Mouse (Mus musculus): ENCODE data around the gene Cdc6.

Cdc6 gene

DNA sequence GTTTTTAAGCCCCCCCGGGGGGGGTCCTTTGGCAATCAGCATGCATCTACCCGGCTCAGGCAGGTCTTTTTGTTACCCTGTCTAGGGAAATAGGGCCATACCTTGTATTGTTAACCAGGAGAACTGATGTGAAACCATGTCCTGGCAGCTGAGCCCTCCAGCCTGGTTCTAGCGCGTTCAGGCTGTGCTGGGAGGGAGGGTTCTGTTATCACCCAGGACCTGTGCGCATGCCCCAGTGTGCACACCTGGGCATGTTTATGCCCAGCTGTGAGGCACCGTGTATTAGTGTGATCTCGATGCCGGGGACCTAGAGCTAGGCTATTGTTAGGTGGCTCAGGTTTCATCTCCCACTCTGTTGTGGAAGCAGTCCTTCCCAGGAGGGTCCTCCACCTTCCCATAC lies 54.2 kb downstream of the Cdc6 start:
- DNase-seq (ENCODE audit: low spot score) = no peak

GRCm38 (mm10) chr11:98962421-98963095 lies 55.0 kb downstream of the Cdc6 start:
- no peak for DNase-seq (ENCODE audit: low spot score)

DNA sequence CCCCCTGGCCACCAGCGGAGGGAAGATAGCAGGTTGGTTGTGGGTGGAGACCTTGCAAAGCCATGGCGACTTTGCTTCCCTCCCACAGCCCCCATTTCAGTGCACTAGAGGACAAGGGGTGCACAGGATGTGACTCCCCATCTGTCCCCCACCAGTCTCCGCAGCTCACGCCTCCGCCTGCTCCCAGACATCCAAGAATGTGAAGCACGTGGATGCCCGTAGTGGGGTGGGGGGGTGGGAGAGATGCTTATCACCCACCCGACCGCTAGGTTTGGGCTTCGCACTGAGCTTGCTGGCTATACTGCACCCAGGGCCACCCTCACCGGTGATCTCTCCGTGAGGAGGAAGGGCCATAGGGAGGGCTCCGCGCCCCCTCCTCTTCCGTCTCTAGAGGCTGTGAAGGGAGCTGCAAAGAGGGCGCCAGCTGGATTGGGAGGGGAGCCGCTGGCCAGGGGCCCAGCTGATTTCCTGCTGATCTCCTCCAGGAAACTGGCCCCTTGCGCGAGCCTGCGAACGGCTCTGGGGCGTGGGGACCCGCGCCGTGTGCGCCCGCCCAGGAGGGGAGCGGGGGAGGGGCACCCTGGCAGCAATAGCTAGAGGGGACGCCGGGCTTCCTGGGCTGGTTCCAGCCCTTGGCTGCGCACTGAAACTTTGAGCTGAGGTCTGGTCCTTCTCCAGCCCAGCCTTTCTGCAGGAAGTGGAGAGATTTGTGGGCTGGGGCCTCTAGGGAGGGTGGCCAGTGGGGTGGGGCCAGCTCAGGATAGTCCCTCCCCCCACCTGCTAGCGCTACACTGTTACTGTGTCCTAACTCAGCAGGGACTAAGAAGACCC lies 55.8 kb downstream of the Cdc6 start:
- no peak for DNase-seq (ENCODE audit: low spot score)

GRCm38 (mm10) chr11:98964201-98964615 lies 56.6 kb downstream of the Cdc6 start:
- no peak for DNase-seq (ENCODE audit: low spot score)

- no peak for DNase-seq (ENCODE audit: low spot score)
These were observed 57.2 kb downstream of the Cdc6 start for GRCm38 (mm10) chr11:98964616-98965415.

DNA sequence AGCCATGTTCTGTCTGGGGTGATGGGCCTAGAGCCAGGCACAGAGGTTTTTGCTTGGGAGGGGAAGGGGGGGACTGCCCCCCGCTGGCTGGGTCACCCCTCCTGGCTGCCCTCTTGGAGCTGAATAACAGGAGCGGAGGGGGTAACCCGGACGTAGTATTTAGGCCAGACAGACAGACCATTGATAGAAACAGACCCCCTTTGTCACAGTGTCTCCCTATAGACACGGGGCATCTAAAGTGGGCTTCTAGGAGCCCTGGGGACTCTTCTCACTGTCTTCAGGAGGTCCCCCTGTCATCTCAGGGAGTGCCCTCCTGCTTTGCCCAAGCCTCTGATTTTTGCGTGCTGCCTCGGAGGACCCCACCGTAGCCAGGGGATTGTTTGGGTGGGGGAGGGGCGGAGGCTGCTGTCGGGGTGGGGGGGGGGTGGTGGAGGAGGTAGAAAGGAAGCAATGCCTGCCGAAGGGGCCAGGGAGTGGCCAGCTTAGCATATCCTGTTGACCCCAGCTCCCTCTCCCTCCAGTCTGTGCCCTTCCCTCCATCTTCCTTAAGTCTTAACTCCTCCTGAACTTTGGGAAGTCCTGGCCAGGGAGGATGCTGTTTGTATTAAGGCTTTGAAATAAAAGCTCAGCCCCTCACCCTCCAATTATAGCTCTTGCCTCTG lies 57.9 kb downstream of the Cdc6 start:
- DNase-seq (ENCODE audit: low spot score) = no peak

DNA sequence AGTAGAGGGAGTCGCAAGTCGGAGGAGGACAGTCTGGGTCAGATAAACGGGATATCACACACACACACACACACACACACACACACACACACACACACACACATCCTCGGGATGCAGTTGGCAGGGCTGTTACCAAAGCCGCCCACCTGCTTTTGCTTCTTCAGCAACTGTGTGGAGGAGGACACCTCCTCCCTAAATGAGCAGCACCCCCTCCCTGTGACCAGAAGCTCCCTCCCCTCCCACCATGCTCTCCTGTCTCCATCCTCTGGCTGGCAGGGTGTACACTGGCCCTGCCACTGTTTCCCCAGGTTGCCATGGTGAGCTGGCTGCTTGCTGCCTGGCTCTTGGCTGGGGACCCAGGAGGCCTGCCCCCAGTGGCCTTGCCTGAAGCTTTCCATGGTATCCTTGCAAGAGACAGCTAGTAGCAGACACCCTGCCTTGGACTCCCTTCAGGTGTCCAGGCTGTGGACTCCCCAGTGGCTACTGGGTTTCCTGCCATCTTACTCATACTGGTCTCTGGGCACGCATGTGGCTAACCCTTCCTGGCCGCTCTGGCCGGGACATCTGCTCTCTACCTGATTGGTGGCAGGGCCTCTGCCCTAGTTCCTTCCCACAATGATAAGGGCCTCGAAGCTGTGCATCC lies 59.0 kb downstream of the Cdc6 start:
- no peak for DNase-seq (ENCODE audit: low spot score)

DNA sequence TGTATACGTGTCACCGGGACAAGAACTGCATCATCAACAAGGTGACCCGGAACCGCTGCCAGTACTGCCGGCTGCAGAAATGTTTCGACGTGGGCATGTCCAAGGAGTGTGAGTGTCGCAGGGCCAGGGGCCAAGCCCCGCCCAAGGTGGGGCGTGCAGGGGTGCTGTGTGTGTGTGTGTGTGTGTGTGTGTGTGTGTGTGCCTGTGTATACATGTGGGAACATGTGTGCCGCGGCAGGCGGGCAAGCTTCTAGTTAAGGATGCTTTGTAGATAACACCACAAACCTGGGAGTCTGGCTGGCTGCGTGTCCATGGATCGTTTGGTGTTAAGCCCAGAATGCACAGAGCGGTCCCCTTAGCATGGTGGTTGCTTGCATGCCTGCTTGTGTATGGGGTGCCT lies 60.5 kb downstream of the Cdc6 start:
- no peak for DNase-seq (ENCODE audit: low spot score)

- no peak for DNase-seq (ENCODE audit: low spot score)
These were observed 61.3 kb downstream of the Cdc6 start for GRCm38 (mm10) chr11:98968716-98969495.

DNA sequence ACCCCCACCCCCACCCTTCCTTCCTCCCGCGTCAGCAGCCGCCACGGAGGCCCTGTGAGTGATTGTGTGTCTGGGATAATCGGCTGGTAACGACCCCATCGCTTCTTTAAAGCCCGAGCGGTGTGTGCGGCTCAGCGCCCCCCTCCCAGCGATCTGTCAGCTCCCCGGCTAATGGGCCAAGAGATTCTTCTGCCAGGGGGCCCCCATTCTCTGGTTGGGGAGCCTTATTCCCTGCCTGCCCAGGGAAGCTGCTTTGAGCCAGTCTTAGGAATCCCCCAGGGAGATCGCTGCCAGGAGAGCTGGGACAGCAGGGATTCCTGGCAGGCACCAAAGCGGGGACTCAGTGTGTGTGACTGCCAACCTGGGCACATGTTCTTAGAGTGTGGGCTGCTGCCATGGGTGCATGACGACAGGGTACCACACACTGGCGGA lies 61.9 kb downstream of the Cdc6 start:
- no peak for DNase-seq (ENCODE audit: low spot score)

GRCm38 (mm10) chr11:98970191-98970925 lies 62.8 kb downstream of the Cdc6 start:
- no peak for DNase-seq (ENCODE audit: low spot score)

DNA sequence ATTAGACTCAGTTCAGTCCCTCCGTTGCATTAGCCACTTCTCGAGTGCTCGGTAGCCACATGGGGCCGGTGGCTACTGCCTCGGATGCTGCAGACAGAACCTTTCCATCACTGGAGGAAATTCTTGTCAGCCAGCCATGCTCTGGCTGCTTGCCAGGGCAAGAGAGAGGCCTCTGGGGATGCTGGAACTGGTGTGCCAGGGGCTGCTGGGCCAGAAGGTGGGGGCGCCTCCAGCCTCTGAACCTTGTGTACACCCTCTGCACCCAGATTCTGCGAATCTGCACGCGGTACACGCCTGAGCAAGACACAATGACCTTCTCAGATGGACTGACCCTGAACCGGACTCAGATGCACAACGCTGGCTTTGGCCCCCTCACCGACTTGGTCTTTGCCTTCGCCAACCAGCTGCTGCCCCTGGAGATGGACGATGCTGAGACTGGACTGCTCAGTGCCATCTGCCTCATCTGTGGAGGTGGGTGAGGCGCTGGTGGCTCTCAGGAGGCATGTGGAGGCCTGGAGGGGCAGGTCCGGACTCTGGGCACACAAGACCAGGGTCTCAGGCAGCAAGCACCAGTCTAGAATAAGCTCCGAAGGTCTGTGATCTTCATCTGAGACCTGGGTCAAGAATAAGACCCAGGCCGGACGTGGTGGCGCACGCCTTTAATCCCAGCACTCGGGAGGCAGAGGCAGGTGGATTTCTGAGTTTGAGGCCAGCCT lies 63.9 kb downstream of the Cdc6 start:
- no peak for DNase-seq (ENCODE audit: low spot score)

DNA sequence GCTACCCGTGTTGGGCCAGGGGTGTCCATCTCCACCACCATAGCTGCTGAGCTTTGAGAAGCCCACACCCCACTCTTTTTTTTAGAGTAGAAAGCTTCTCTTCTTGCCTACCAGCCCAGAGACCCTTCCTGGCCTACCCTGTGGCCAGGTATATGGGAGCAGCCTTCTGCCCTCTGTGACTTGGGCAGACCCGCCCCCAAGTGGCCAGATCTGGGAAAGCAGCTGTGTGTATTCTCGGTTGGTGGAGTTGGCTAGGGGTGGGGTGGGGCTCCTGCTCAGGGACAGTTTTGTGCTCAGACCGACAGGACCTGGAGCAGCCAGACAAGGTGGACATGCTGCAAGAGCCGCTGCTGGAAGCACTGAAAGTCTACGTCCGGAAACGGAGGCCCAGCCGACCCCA lies 64.6 kb downstream of the Cdc6 start:
- no peak for DNase-seq (ENCODE audit: low spot score)

DNA sequence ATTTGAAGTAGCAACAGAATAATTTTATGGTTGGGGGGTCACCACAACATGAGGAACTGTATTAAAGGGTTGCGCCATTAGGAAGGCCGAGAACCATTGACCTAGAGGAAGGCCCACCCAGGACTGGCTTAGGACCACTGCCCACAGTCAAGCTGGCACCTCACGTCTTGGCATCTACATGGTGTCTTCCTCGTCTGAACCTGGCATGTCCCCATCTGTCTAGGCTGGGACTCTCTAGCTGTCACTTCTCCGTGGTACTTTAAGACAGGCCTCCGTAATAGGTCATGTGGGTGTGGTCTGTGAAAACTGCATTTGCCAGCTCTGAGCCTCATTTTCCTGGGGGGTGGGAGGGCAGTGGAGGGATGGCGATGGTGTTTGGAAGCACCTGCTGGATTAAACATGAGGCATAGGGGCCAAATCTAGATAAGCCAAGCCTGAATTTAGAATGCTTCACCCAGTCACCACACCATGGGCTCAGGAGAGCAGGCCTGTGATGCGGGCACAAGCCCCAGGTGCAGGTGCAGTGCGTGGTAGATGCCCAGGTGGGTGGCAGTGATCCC lies 65.3 kb downstream of the Cdc6 start:
- no peak for DNase-seq (ENCODE audit: low spot score)

Data from left cerebral cortex, adult 11 months (tissue).